Mouse (Mus musculus) kidney, postnatal 14 days (tissue): ENCODE results near the gene Tssk4.

ENCODE experiments used
- DNase-seq: peaks from one replicate; pipeline ENCODE4 v3.0.0; 2022; ENCODE audit warnings: mixed read lengths

The Tssk4 gene

DNA sequence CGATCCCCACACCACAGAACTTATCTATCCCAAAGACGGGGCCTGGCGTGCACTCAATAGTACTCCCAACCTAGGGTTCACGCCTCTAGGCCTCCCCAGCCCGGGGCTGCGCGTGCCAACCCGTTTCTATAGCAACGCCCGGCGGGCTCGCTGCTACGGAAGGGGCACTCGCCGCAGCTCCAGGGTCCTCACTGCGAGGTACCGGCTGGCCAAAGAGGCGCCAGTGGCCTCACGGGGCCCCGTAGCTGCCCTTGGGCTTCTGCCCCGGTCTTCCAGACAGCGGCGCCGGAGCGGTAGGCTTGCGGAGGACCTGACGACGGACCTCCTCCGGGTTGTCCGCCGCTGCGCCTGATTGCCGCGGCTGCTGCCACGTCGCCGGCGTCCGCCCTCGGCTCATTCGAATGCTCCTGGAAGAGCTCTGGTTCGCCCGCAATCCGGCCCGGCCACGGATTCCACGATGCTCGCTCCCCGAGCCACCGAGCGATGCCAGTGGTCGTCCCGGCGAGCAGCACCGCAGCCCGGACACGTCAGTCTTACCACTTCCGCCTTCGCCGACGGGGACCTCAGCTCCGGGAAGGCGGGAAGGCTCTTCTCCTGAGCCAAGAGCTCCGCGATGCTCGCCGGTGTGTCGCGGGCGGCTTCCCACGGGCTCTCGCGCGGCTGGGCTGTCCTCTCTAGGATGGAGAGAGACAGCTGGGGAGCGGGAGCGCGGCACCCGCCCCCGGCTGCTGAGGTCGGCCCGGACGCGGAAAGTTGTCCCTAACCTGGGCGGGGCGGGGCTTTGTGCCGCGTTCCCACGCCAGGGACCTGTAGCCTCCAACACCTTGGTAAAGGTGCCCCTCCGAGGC is 6.7 kb upstream of the Tssk4 start, which contains the start of gene Tm9sf1:
Tm9sf1 (minus strand) TSS at position 747 of the 848 bp plus-strand sequence.
- peak; percentile 91 for DNase-seq

DNA sequence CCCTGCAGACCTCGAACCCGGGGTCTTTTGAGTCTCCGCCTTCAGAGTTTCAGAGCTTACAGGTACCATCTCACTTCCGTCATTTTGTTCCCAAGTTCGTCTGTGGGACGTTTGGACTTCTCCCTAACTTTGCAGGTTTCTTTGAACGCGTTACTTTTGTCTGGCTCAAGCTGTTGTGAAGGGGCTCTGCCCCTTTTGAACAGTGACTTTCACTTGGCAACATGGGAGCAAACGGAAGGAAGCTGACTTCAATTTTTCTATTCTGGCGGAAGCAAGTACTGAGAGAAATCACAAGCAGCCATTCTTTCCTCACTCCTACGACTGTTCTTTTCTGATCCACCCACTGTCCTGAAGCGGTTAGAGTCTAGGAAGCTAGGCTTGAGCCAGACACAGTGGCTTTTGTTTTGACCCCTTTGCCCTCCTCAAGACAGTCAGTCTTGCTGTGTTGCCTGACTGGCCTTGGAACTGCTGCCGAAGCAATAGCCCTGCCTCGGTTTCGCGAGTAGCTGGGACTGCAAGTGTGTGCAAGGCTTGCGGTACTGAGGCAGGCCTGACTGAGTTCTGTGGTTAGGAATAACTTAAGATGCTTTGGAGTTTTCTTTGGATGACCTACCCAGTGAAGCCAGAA is 5.6 kb upstream of the Tssk4 start:
- DNase-seq: peak; percentile 25

DNA sequence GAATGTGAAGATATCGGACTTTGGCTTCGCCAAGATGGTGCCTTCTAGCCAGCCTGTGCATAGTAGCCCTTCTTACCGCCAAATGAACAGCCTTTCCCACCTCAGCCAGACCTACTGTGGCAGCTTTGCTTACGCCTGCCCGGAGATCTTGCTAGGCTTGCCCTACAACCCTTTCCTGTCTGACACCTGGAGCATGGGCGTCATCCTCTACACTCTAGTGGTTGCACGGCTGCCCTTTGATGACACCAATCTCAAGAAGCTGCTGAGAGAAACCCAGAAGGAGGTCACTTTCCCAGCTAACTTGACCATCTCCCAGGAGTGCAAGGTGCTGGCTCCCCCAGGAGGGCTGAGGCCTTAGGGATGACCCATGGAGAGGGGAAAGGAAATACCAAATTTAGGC is 1.5 kb downstream of the Tssk4 start:
- no peak for DNase-seq

DNA sequence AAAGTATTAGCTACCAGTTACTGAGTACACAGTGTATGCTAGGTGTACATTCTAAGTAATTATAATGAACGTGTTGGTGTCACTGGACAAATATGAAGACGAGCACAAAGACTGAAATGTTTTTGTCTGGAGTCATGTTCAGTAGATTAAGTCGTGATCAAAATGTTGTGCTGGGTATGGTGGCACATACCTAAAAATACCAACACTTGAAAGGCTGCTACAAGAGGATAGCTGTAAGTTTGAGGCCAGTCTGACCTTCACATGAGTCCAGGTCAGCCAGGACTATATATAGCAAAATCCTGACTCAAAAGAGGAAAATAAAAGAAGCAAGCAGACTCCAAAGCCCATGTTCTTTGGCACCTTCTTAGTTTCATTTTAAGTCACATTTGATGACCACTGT is 7.0 kb downstream of the Tssk4 start:
- DNase-seq: no peak

DNA sequence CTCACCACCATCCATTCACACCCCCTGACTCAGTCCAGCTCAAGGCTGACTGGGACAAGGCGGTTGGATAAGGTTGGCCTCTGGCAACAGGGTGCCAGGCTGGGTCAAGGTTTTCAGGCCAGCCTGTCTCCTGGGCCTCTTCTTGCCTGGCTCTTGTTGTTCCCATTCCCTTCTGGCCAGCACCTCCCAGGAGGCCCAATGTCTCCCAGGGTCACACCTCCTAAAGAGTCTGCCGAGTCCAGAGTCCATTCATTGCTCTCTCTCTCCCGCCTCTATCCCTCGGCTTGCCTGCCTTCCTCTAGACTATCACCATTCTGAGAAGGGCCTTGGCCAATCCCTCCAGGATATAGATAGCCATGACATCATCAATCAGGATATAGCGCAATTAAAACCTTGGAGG is 8.0 kb downstream of the Tssk4 start:
- DNase-seq: peak; percentile 43

DNA sequence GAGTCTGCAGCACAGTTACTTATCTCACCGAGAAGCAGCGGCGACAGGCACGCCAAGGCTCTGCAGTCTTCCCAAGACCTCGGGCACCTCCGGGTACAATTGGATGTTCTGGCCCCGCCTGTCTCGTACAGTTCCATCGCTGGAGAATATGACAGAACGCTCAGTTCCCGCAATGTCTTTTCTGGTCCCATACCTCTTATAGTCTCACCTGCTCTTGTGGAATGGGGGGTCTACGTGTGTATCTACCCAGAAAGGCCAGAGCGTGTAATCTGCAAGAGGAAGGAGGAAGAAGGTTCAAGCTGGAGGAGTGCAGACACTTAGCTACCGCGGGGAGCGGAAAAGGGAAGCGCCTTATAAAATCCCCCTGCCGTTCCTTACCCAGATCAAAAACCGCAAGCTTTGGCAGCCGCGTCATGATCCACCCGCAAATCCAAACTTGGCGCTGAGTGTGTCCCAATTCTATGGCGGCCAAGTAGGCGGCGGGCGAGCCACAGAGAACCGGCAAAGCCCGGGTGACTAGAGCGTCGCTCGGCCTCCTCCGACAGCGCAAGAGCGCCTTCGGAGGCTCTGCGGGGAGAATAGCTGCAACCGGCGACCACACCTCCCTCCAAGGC is 10.1 kb downstream of the Tssk4 start, which contains the start of gene Mdp1:
Mdp1 (minus strand) TSS at position 549 of the 614 bp plus-strand sequence.
- peak; percentile 85 for DNase-seq

DNA sequence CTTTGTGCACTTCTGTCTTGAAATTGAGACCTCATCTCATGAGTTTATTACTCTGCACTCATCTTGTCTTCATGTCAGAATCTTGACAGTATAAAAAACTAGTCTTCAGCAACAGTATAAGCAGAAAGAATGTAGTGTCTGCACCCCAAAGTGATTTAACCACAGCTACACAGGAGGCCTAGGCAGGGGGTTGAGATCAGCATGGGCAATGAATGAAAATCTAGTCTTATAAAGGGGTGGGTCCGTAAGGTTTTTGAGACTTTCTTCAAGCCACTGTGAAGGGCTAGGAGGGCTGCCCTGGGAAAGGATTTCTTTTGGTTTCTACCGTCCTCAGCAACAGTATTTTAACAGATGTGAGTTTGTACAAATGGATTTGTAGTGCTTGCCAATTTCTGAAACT is 10.7 kb downstream of the Tssk4 start:
- DNase-seq: no peak

DNA sequence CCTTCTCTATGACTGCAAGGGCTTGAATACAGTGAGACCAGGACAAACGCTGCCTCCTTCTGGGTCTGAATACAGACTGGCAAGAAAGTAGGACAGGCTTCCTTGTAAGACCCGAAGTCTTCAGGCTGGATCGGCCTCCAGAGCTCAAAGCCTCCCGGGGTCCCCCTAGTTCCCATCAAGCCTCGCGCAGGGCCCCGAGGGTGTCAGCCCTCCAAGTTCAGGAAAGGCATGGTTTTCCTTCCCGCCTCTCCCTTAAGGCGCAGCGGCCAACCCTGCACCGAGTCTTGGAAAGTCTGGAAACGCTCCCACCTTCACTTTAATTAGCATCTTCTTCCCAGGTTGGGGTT is 21.5 kb downstream of the Tssk4 start:
- DNase-seq: no peak

DNA sequence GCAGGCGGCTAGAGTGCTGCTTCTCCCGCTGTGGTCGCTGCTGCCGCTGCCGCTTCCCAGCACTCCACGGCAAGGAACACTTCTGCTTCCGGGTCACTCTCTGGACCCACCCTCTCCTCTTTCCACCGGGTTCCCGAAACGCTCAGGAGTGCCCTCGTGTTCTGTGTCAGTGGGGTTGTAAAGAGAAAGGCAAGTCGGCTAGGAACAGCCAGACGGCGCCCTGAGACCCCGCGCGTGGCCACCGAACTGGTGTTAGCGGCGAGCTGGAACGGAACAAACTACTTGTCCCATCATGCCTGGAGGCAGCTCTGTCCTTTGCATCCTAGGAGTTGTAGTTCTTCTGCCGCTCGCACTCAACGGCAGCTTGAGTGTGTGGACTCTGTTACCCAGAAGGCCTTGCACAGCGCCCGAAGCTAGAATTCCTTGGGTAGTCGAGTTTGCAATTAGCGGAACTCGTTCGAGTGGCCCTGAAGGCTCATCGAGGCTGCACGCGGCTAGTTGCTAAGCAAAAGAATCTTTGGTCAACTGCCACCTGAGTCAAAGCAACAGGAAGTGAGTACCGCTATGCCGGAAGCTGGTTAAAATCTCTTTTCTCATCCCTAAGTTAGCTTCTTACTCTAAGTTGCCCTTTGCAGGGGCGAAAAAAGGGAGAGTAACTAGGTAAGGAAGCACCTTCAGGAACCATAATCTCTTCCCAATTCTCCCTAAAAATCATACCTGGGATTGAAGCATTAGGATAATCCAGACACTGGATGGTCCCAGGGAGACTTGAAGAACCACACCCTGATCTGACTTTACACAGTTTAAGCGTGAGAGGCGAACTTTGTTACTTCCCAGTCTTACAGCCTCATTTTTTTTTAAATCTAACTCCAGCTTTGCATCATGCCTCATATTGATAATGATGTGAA is 22.1 kb downstream of the Tssk4 start, which contains the start of the genes Gmpr2 and Nedd8:
Gmpr2 (plus strand) TSS at position 109 of the 908 bp plus-strand sequence.
Nedd8 (minus strand) TSS at position 292 of the 908 bp plus-strand sequence.
- DNase-seq: peak; percentile 95

DNA sequence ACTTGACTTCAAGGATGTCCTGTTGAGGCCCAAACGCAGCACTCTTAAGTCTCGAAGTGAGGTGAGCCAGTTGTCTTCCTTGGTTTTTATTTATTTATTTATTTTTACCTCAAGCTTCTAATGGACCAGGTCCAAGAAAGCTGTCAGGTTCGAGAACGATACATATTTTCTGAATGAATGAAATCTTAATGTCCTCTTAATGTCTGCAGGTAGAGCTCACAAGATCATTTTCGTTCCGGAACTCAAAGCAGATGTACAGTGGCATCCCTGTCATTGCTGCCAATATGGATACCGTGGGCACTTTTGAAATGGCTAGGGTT is 22.7 kb downstream of the Tssk4 start:
- no peak for DNase-seq

DNA sequence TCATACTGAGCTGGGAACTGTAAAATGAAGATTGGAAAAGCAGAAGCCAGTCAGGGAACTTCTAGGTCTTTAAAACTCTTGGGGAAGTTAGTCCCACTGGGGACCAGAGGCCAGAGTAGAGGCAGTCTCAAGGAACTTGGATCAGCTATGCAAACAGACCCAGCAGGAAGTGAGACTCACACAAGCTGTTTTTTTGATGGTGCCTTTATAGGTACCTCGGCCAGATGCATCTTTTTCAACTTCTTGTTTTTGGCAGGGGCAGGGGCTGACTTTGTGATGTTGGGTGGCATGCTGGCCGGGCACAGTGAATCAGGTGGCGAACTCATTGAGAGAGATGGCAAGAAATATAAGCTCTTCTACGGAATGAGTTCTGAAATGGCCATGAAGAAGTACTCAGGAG is 27.6 kb downstream of the Tssk4 start:
- DNase-seq: no peak

DNA sequence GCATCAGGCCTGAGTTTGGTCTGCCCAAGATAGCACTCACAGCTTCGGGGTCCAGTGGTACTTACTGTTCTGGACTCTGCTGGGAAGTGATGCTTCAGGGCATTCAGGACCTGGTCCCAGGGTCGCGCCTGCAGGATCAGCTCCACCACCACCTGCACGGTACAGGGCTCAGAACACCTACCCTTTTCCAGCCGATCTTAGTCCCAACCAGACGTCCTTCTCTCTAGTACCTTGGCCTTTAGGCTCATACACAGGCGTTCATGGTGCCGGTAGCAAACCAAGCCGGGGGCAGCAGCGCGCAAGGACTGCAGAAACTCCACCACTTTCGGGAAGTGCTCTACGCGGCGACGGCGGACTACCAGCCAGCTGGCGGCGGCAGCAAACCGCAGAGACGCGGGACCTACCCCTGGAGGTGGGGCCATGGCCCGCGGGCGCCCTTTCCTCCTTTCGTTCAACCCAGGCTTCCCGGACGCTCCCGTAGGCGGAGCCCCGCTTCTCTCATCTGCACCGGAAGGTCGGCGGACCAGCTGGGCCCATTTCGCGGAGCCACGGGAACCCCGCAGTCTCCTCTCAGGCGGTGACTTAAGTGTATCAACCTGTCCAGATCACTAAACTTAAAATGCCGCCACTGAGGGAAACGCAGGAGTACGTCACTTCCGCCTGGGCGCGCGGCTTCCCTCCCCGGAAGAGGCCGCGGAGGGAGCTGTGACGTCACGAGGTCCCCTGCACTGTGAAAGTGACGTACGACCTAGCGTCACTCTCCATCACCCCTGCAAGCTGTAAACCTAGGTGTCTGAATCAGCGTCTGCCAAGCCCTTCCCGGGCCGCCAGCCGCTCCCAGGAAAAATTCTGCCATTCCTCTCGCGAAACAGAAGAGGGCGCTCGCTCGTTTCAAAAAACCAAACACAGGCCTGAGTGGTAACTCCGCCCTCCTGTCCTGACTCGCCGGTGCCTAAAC is 31.5 kb downstream of the Tssk4 start, which contains the start of gene Tinf2:
Tinf2 (minus strand) TSS at position 661 of the 958 bp plus-strand sequence.
- peak; percentile 96 for DNase-seq

DNA sequence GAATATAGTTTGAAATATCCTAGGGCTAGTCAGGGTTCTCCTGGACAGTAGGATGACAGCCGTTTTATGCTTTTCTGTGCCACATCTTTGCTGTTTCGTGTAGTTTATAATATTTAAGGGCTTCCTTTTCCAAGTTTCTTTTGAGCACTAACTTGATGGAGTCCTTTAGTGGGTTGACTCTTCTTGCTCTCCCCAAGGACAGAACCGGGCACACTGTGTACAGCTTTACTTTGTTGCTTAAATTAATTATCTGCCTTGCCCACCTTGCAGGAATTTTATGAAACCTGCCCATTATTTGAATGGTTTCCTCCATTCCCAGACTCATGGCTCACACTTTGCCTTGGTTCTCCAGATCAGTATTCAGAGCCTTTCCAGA is 32.1 kb downstream of the Tssk4 start:
- no peak for DNase-seq

DNA sequence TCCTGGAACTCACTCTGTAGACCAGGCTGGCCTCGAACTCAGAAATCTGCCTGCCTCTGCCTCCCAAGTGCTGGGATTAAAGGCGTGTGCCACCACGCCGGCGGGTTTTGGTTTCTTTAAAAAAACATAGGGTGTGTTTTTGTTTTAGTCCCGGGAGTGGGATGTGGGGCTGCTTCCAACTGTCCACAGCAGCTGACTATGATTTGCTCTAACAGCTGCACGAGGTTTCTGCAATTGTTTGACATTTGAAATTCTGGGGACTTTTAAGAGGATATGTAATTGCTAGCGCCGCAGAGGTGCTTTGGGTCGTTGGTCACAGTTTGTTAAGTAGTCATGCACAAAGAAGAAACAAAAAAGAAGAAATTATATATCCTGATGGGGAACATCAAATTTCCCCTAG is 39.4 kb downstream of the Tssk4 start:
- no peak for DNase-seq

DNA sequence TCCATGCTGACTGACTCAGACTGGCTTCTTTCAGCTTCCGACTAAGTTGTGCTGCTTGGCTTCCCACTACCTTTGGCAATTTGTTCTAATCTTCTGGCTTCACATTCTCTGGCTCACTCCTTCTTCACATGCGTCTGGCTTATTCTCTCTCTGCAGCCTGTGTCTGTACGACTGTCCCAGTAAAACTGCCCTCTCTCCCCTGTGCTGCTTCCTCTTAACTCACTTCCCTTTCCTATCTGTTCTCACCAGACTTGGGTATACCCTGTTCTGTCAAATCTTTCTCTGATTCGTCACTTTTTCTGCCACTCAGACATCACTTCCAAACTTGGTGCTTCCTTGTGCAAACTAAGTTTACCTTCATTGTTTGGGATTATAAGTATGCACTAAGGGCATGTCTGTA is 47.2 kb downstream of the Tssk4 start:
- DNase-seq: no peak

DNA sequence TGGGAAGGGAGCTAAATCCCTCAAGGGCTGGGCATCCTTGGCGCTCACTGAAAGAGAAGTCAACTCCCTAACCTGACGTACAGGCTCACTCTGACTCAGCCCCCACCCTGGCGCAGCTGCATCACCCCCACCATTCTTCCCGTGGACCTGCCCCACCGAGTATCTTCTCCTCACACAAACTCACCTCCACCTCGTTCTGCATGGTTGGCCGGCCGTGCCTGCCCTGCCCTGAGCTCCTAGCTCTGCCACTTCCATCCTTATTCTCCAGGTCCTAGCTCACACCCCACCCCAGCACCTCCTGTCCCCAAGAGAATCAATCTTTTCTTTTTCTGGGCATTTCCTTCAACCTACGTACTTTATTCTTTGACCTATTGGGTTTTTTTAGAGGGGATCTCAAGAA is 51.1 kb downstream of the Tssk4 start:
- DNase-seq: no peak
